Mouse (Mus musculus) hematopoietic stem cell, adult 5-6 weeks (primary cell): ENCODE data around the gene Slc38a6. TPM values are rescaled to one million over a fixed set of nuclear protein-coding genes. Genes with fewer than 3 reads are reported as not detected.

Source experiments
- ATAC-seq, 2 experiments: fragments of 125-278 bp in 1 of 2; replicated peaks in 1 of 2; 2 replicates each; pipeline ENCODE4 v1.8.0; 2016 to 2017; ENCODE audit warnings: inconsistent platforms in 2 of 2, mild to moderate bottlenecking in 2 of 2, moderate number of reproducible peaks in 2 of 2, low read depth in 1 of 2, moderate TSS enrichment in 1 of 2; ENCODE audit not compliant: low FRiP score in 2 of 2, poor library complexity in 2 of 2, severe bottlenecking in 2 of 2, insufficient read depth in 1 of 2, low TSS enrichment in 1 of 2
- total RNA-seq: library from RNA; stranded (forward); fragments of 172-1452, 232-1000 nt; gene quantifications from 2 replicates; pipeline ENCODE4 v1.2.3, GENCODE M21; 2017

The Slc38a6 gene
- total RNA-seq, 1 experiment from 2014 or later: 3.6 TPM

DNA sequence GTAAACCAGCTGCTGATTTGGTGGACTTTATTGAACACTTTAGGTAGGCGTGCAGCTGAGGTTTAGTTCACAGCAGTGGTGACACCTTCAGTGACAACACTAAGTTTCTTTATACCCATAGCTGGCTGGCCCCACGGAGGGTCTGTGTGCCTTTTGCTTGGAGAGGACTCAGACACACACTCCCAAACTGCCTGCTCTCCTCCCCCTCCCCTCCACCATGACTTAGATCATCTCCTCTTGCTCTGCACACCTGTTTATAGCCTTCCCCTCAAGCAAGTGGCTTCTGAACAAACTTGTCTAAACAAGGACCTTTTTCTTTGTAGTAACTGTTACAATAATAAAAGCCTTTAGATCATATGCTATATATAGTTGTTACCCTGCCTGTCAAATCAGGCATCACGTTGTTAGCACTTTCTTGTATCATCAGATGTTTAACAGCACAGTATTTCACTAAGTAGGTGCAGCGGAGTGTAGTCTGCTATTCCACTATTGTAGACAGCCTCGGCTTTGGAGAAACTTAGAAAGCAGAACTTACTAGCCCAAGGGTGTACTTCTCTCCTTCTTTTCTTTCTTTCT lies 115.6 kb downstream of the Slc38a6 start:
- ATAC-seq: no peak

DNA sequence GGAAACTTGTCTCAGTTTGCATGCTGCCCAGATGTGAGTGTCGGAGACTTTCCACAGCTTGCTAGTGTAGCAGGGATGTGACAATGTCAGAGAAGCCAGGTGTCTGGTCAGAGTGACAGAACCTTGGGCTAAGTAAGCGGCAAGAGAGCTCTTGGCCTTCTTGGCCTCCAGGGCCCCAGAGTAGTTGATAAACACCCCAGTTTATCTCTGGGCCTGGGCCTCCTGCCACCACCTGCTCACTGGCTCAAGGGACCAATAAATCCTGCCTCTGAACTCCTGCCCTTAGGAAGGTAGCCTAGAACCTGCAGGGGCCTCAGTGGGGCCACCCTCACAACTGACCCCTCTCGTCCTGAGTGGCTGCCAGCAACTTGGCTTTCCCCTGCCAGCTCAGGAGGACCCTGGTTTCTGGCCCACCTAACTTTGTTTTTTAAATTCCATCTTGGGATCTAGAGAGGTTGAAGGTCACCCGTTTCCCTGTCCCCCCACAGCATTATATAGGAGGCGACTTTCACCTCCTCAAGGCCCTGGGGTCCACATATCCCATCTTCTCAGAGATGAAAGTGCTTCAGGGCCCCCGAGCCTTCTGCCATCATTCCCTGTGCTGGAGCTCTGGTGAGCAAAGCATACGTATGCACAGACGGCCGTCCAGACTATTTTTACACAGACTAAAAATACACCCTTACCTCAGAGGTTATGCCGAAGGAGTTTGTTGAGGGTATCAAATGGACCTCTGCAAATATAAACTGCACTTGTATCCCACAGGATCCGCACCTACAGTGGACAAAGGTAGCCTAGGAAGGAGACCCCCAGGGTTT lies 116.5 kb downstream of the Slc38a6 start:
- ATAC-seq: no peak

Other genes with a start within 250 kb of the Slc38a6 start
- gene Six1, start 232.9 kb upstream of the Slc38a6 start, total RNA-seq: not detected in 2 replicates
- gene Six4, start 173.3 kb upstream of the Slc38a6 start, total RNA-seq: not detected in 2 replicates
- 41.3 and 55.1 TPM in 2 replicates for gene Mnat1, start 163.1 kb upstream of the Slc38a6 start, total RNA-seq
- gene Trmt5, start 69 bp upstream of the Slc38a6 start, total RNA-seq: 29.6 and 38.1 TPM in 2 replicates